Mouse (Mus musculus) WW6 (cell line): ENCODE data around the gene Rdh16f1.
"Not testable (repeated sequence)": the region's sequence is repeated elsewhere in the genome, so short reads cannot be mapped to it uniquely, and the experiment has no call there.

ENCODE experiments used
- DNase-seq: peaks from one replicate; pipeline ENCODE4 v3.0.0-alpha.2; 2013; ENCODE audit warnings: low read depth, low spot score

The Rdh16f1 gene

GRCm38 (mm10) chr10:127829121-127829520 is 69.5 kb downstream of the Rdh16f1 start:
- no peak for DNase-seq

GRCm38 (mm10) chr10:127834186-127834585 is 74.6 kb downstream of the Rdh16f1 start:
- not testable (repeated sequence) for DNase-seq

- DNase-seq: no peak
Observed at GRCm38 (mm10) chr10:127835292-127835691, 75.7 kb downstream of the Rdh16f1 start.

- DNase-seq: not testable (repeated sequence)
Observed at GRCm38 (mm10) chr10:127837793-127838192, 78.2 kb downstream of the Rdh16f1 start.

- no peak for DNase-seq
Observed at GRCm38 (mm10) chr10:127838539-127838938, 79.0 kb downstream of the Rdh16f1 start.

GRCm38 (mm10) chr10:127840776-127841175 is 81.2 kb downstream of the Rdh16f1 start:
- DNase-seq: no peak
